Mouse (Mus musculus) ES-E14 (cell line): ENCODE results near the gene Ksr2.

Experiments used
- CHD2 ChIP-seq: IDR thresholded peaks from 2 replicates; pipeline ENCODE4 v1.6.1; 2014; ENCODE audit warnings: mild to moderate bottlenecking, low read depth, low read length, inconsistent platforms
- ZC3H11A ChIP-seq: IDR thresholded peaks from 2 replicates; pipeline ENCODE4 v1.6.1; 2012; ENCODE audit warnings: low read depth, mild to moderate bottlenecking, inconsistent platforms, low read length, borderline replicate concordance
- ZNF384 ChIP-seq: IDR thresholded peaks from 2 replicates; pipeline ENCODE4 v1.6.1; 2012; ENCODE audit warnings: low read depth, low read length, inconsistent platforms

- TF ChIP-seq CHD2 (no peak), ZNF384 (no peak), ZC3H11A (no peak)
These were observed 268.4 kb downstream of the Ksr2 start for GRCm38 (mm10) chr5:117682226-117682625.
